Mouse (Mus musculus) monocyte, adult 59 days (primary cell): Measurements from ENCODE around the gene Cdk6. TPM values are rescaled to one million over a fixed set of nuclear protein-coding genes. Genes with fewer than 3 reads are reported as not detected.

Experiments
- total RNA-seq, 2 experiments: library from RNA; stranded (reverse); gene quantifications; one replicate each; pipeline ENCODE4 v1.2.4; 2023

Cdk6 gene
- total RNA-seq: 10 to 100 TPM; 24.6 to 29.9 TPM

DNA sequence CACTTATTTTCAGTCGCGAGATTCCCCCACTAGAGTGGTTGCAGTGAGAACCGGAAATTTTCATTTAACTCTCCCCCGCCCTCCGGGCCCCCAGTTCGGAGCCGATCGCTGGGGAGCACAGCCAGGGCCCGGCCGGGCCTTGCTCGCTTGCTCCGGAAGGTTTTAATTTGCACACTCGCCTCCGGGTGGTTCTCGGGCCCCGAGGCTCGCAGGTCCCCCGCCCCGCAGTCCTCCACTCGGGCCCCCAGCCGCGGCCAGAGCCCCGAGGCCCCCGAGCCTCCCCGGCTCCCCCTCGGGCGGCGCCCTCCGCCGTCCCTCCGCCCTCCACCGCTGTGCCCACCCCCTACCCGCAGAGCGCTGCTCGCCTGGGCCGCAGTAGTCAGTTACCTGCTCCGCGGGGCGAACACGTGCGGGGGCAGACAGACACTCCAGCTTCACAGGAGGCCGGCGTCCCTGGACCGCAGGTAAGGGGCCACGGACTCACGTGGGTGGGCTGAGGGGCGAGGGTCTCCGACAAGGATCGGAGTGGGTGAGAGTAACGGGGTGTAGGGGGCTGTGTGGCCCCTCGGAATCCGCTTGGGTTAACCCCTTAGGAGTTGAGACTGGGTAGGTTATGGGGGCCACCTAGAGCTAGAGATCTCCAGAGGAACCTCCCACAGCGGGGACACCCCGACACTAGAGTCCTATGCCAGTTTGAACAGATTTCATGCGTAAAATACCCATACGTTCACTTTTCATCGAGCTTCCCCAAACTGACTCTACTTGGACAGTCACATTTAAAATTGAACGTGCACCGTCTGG, at the start of gene Cdk6:
Cdk6 (plus strand) TSS at position 375 of the 801 bp plus-strand sequence.

DNA sequence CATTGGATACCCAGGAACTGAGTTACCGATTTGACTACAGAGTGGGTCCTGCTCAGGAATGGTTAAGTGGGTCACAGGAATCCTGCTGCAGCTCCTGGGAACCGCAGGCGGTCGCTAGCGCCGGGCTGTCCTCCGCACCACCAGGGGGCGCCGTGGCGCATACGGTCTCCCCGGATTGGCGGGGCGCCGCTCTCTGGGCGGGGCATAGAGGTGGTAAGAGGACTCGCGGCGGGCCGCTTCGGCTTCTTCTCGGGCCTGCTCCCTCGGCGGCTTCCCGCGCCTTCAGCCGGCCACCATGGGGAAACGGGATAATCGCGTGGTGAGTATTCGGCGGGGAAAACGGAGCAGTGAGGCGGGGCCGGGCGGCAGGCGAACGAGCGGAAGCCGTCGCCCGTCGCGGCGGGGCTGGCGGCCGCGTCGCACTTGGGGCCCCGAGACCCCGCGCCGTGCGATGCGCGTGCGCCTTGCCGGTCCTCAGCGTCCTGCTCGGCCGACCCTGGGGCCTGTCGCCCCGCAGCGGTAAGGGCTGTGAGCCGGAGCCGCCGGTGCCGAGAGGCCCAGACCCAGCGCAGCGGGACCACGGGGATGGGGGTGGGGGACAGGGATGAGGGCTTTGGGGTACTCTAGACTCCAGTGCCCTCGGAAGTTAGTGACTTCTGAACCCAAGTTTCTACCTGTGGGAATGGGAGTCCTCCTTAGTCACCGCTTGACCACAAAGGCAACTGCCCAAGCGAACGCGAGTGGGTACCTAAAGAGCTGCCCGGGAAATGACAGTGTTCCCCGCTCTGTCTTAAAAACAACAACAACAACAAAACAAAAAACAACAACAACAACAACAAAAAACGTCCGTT, 202.6 kb downstream of the Cdk6 start, which contains the start of gene Fam133b:
Fam133b (plus strand) TSS at position 205 of the 851 bp plus-strand sequence.

DNA sequence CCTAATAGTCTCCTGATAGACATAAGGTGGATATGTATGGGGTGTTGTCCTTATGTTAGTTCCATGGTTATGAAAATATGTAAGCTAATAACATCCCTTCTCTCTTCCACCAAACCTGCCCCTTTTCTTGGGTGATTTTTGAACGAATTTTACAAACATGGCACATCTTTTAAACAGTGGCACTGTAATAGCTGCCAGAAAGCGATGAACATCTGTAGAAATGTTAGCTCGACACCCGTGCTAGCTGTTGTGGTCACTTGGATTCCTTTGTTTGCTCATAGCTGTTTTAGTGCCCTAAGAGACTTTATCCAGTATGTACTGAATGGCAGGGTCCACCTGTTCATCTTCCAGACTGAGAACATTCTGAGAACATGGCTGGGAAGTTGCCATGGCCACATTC, 230.0 kb downstream of the Cdk6 start, which contains the start of gene 1700109H08Rik:
1700109H08Rik (plus strand) TSS at position 301 of the 400 bp plus-strand sequence.

Other genes starting within 250 kb of the Cdk6 start
- 10 to 100 TPM; 46.4 to 61.1 TPM for gene Fam133b, start 202.3 kb downstream of the Cdk6 start, total RNA-seq
- 10 to 100 TPM; 12.6 to 12.8 TPM for gene 1700109H08Rik, start 230.1 kb downstream of the Cdk6 start, total RNA-seq